Mouse (Mus musculus) testis, adult 2 months (tissue): ENCODE measurements around the gene Srsf3.

Source experiments
- CTCF ChIP-seq: fragments of 200-500 bp; IDR thresholded peaks from 2 replicates; pipeline ENCODE4 v1.5.1; 2012; ENCODE audit warnings: low read depth, mild to moderate bottlenecking, inconsistent platforms, low read length, moderate library complexity; ENCODE audit not compliant: control insufficient read depth, insufficient read depth, insufficient replicate concordance
- POLR2A ChIP-seq: fragments of 200-500 bp; IDR thresholded peaks from 2 replicates; pipeline ENCODE4 v1.6.1; 2012; ENCODE audit warnings: low read depth, mild to moderate bottlenecking, inconsistent platforms, low read length, moderate library complexity; ENCODE audit not compliant: control insufficient read depth

DNA sequence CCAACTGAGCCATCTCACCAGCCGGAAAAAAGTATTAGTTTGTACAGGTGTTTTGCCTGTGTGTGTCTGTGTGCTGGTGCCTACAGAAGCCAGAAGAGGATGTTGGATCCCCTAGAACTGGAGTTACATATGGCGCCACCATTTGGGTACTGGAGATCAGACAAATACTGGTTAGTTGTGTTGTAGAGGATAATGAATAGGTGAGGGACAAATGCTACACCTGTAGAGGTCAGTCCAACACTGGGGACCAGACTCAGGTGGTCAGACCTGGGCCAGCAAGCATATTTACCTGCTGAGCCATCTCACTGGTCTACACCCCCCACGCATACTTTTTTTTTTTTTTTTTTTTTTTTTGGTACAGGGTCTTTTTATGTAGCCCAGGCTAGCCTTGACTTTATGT is 14.4 kb downstream of the Srsf3 start:
- TF ChIP-seq POLR2A (no peak), CTCF (no peak)
